Mouse (Mus musculus) cerebral cortex, adult 2 months (tissue): ENCODE data around the gene Rtf1.

ENCODE experiments used
- WGBS: fragments of 180-500 bp; shearing (Covaris S2); methylation state at CpG from one replicate; pipeline ENCODE4 v1.1.7; 2018; 5-methylcytosine and 5-hydroxymethylcytosine counted together

Gene Rtf1

GRCm38 (mm10) chr2:119674525-119675214 lies at the start of gene Rtf1:
Gene Rtf1, plus strand, starts transcription at chr2:119675068.
- under 1% methylated on average over 57 of the region's 58 CpGs for WGBS

GRCm38 (mm10) chr2:119636781-119637180 lies 38.1 kb upstream of the Rtf1 start:
- 89% methylated on average over 1 of the region's 1 CpGs for WGBS

GRCm38 (mm10) chr2:119641214-119641912 lies 33.5 kb upstream of the Rtf1 start:
- 94% methylated on average over 5 of the region's 5 CpGs for WGBS

GRCm38 (mm10) chr2:119644254-119644653 lies 30.6 kb upstream of the Rtf1 start:
- 94% methylated on average over 5 of the region's 5 CpGs for WGBS

GRCm38 (mm10) chr2:119662220-119663182 lies 12.4 kb upstream of the Rtf1 start, which contains the start of gene Ndufaf1:
Gene Ndufaf1, minus strand, starts transcription at chr2:119662827.
- WGBS, result 1% methylated on average over 44 of the region's 44 CpGs

GRCm38 (mm10) chr2:119665744-119666143 lies 9.1 kb upstream of the Rtf1 start:
- 72% methylated on average over 22 of the region's 23 CpGs for WGBS

- WGBS, result 22% methylated on average over 7 of the region's 7 CpGs
These were observed 5.9 kb upstream of the Rtf1 start for GRCm38 (mm10) chr2:119669010-119669409.

GRCm38 (mm10) chr2:119675215-119675784 lies 432 bp downstream of the Rtf1 start:
- WGBS, result under 1% methylated on average over 39 of the region's 39 CpGs

- 0% methylated on average over 5 of the region's 5 CpGs for WGBS
These were observed 963 bp downstream of the Rtf1 start for GRCm38 (mm10) chr2:119675831-119676230.

GRCm38 (mm10) chr2:119683706-119684105 lies 8.8 kb downstream of the Rtf1 start:
- WGBS, result 91% methylated on average over 2 of the region's 2 CpGs

- 76% methylated on average over 9 of the region's 9 CpGs for WGBS
These were observed 17.3 kb downstream of the Rtf1 start for GRCm38 (mm10) chr2:119692003-119692701.

- 85% methylated on average over 2 of the region's 2 CpGs for WGBS
These were observed 20.0 kb downstream of the Rtf1 start for GRCm38 (mm10) chr2:119694826-119695225.

GRCm38 (mm10) chr2:119696111-119696510 lies 21.2 kb downstream of the Rtf1 start:
- WGBS, result 16% methylated on average over 1 of the region's 1 CpGs

GRCm38 (mm10) chr2:119698472-119698871 lies 23.6 kb downstream of the Rtf1 start:
- WGBS, result 79% methylated on average over 2 of the region's 2 CpGs

- WGBS, result 66% methylated on average over 3 of the region's 3 CpGs
These were observed 25.1 kb downstream of the Rtf1 start for GRCm38 (mm10) chr2:119699962-119700361.

- 79% methylated on average over 2 of the region's 2 CpGs for WGBS
These were observed 28.3 kb downstream of the Rtf1 start for GRCm38 (mm10) chr2:119703171-119703570.

GRCm38 (mm10) chr2:119707676-119708075 lies 32.8 kb downstream of the Rtf1 start:
- 57% methylated on average over 3 of the region's 3 CpGs for WGBS

GRCm38 (mm10) chr2:119710011-119710410 lies 35.1 kb downstream of the Rtf1 start:
- 86% methylated on average over 3 of the region's 3 CpGs for WGBS

- 85% methylated on average over 2 of the region's 2 CpGs for WGBS
These were observed 41.0 kb downstream of the Rtf1 start for GRCm38 (mm10) chr2:119715868-119716267.

GRCm38 (mm10) chr2:119721070-119721469 lies 46.2 kb downstream of the Rtf1 start:
- WGBS, result 72% methylated on average over 8 of the region's 8 CpGs
